Mouse (Mus musculus) forebrain, embryonic 16.5 days (tissue): ENCODE measurements at regions not wholly inside any gene's neighbourhood (a gene's known extent, or its start where the extent isn't known, plus 50 kb on each side); places are given as distances from the start of the nearest gene placed in this dataset.
A peak's percentile ranks its signal among the peaks of the same experiment; 100 is the strongest.

Experiments used
- ATAC-seq: fragments of 200-750 bp; cut with Nextera tagmentation; 2 replicates; pipeline ENCODE4 v1.8.0; 2017; ENCODE audit warnings: mild to moderate bottlenecking, moderate library complexity
- H3K27ac ChIP-seq: fragments of 300-500 bp; sonication (generic); 2 replicates; pipeline ENCODE4 v1.5.1; 2014; ENCODE audit warnings: low read length, control low read depth
- H3K27me3 ChIP-seq: fragments of 300-500 bp; sonication (generic); replicated peaks from 2 replicates; pipeline ENCODE4 v1.6.1; 2014; ENCODE audit warnings: low read length; ENCODE audit not compliant: control insufficient read depth, insufficient read depth
- H3K36me3 ChIP-seq: fragments of 300-500 bp; sonication (generic); 2 replicates; pipeline ENCODE4 v1.6.1; 2014; ENCODE audit not compliant: control insufficient read depth, insufficient read depth
- H3K4me1 ChIP-seq: fragments of 300-500 bp; sonication (generic); replicated peaks from 2 replicates; pipeline ENCODE4 v1.6.1; 2014; ENCODE audit warnings: low read length; ENCODE audit not compliant: control insufficient read depth, insufficient read depth
- H3K4me2 ChIP-seq: fragments of 300-500 bp; sonication (generic); 2 replicates; pipeline ENCODE4 v1.6.1; 2014; ENCODE audit warnings: mild to moderate bottlenecking, low read length, control low read depth
- H3K4me3 ChIP-seq: fragments of 300-500 bp; sonication (generic); replicated peaks from 2 replicates; pipeline ENCODE4 v1.5.1; 2014; ENCODE audit warnings: mild to moderate bottlenecking, low read length, control low read depth
- H3K9ac ChIP-seq: fragments of 300-500 bp; sonication (generic); replicated peaks from 2 replicates; pipeline ENCODE4 v1.6.1; 2014; ENCODE audit warnings: low read depth, low read length, control low read depth
- H3K9me3 ChIP-seq: fragments of 300-500 bp; sonication (generic); 2 replicates; pipeline ENCODE4 v1.6.1; 2016; ENCODE audit warnings: low read length; ENCODE audit not compliant: control insufficient read depth
- WGBS: fragments of 180-500 bp; shearing (Covaris S2); extraction: QIAGEN DNeasy Blood & Tissue Kit; methylation state at CpG from one replicate; pipeline ENCODE4 v1.1.7; 2014; 5-methylcytosine and 5-hydroxymethylcytosine counted together

- WGBS: 89% methylated on average over 5 of the region's 5 CpGs
Measured at GRCm38 (mm10) chr5:102261621-102262020, 191.9 kb upstream of the Wdfy3 start.

GRCm38 (mm10) chr5:102266451-102266850, 196.7 kb upstream of the Wdfy3 start:
- no peak for ATAC-seq
- H3K4me2 ChIP-seq: no peak overlapping the region
- H3K36me3 ChIP-seq: no peaks in the 10 kb centered on the region
- H3K4me3 ChIP-seq: no peak overlapping the region
- H3K27me3 ChIP-seq: no peaks in the 10 kb centered on the region
- H3K9ac ChIP-seq: no peak overlapping the region
- 67% methylated on average over 11 of the region's 11 CpGs for WGBS
- H3K27ac ChIP-seq: no peak overlapping the region
- H3K9me3 ChIP-seq: no peaks in the 10 kb centered on the region
- H3K4me1 ChIP-seq: no peaks in the 10 kb centered on the region

More at GRCm38 (mm10) chr5:102261621-102262020, 191.9 kb upstream of the Wdfy3 start:
- Histone ChIP-seq H3K4me3 (no peak overlapping the region), H3K36me3 (no peaks in the 10 kb centered on the region), H3K27ac (no peak overlapping the region), H3K27me3 (no peaks in the 10 kb centered on the region), H3K9ac (no peak overlapping the region), H3K9me3 (no peaks in the 10 kb centered on the region), H3K4me2 (no peak overlapping the region), H3K4me1 (no peaks in the 10 kb centered on the region; the same call in 1 of the 2 replicates)
- ATAC-seq: no peak

GRCm38 (mm10) chr5:102267150-102267549, 197.4 kb upstream of the Wdfy3 start:
- no peak overlapping the region for H3K27ac ChIP-seq
- 76% methylated on average over 3 of the region's 3 CpGs for WGBS
- H3K9ac ChIP-seq: no peak overlapping the region
- H3K36me3 ChIP-seq: no peaks in the 10 kb centered on the region
- ATAC-seq: no peak
- no peaks in the 10 kb centered on the region for H3K9me3 ChIP-seq
- no peaks in the 10 kb centered on the region for H3K4me1 ChIP-seq
- H3K4me2 ChIP-seq: no peak overlapping the region
- H3K4me3 ChIP-seq: no peak overlapping the region
- H3K27me3 ChIP-seq: no peaks in the 10 kb centered on the region

GRCm38 (mm10) chr5:102269204-102269603, 199.5 kb upstream of the Wdfy3 start:
- Histone ChIP-seq H3K9ac (no peak overlapping the region), H3K9me3 (no peaks in the 10 kb centered on the region), H3K36me3 (no peaks in the 10 kb centered on the region), H3K27ac (no peak overlapping the region), H3K4me2 (no peak overlapping the region), H3K4me3 (no peak overlapping the region), H3K4me1 (no peaks in the 10 kb centered on the region), H3K27me3 (no peaks in the 10 kb centered on the region)
- ATAC-seq: no peak
- WGBS: 89% methylated on average over 9 of the region's 9 CpGs

- Histone ChIP-seq H3K4me3 (no peak overlapping the region), H3K9ac (no peak overlapping the region), H3K27ac (no peak overlapping the region), H3K4me1 (no peaks in the 10 kb centered on the region), H3K27me3 (no peaks in the 10 kb centered on the region), H3K9me3 (no peaks in the 10 kb centered on the region), H3K36me3 (no peaks in the 10 kb centered on the region), H3K4me2 (no peak overlapping the region)
- no peak for ATAC-seq
- 82% methylated on average over 3 of the region's 3 CpGs for WGBS
Measured at GRCm38 (mm10) chr5:102275621-102276020, 205.6 kb upstream of the Arhgap24 start.

- H3K4me3 ChIP-seq: no peak overlapping the region
- H3K9ac ChIP-seq: no peak overlapping the region
- 0 out of 2 replicates have a peak, but pooled peaks cover 2% of the 10 kb centered on the region for H3K4me1 ChIP-seq
- ATAC-seq: peak; percentile 40; the same call in 1 of the 2 replicates
- H3K4me2 ChIP-seq: no peak overlapping the region
- H3K9me3 ChIP-seq: no peaks in the 10 kb centered on the region
- WGBS: 63% methylated on average over 4 of the region's 4 CpGs
- H3K27ac ChIP-seq: no peak overlapping the region
- no peaks in the 10 kb centered on the region for H3K27me3 ChIP-seq
- H3K36me3 ChIP-seq: no peaks in the 10 kb centered on the region
Measured at GRCm38 (mm10) chr5:102287131-102287530, 194.1 kb upstream of the Arhgap24 start.

- 0 out of 2 replicates have a peak, but pooled peaks cover 2% of the 10 kb centered on the region for H3K4me1 ChIP-seq
- H3K36me3 ChIP-seq: no peaks in the 10 kb centered on the region
- no peak for ATAC-seq
- H3K9ac ChIP-seq: no peak overlapping the region
- no peaks in the 10 kb centered on the region for H3K27me3 ChIP-seq
- H3K27ac ChIP-seq: no peak overlapping the region
- no peak overlapping the region for H3K4me3 ChIP-seq
- no peak overlapping the region for H3K4me2 ChIP-seq
- H3K9me3 ChIP-seq: no peaks in the 10 kb centered on the region
- 88% methylated on average over 7 of the region's 7 CpGs for WGBS
Measured at GRCm38 (mm10) chr5:102290866-102291265, 190.3 kb upstream of the Arhgap24 start.

GRCm38 (mm10) chr5:102295564-102295963, 185.6 kb upstream of the Arhgap24 start:
- H3K27me3 ChIP-seq: no peaks in the 10 kb centered on the region
- no peak overlapping the region for H3K27ac ChIP-seq
- H3K4me1 ChIP-seq: no peaks in the 10 kb centered on the region
- H3K9me3 ChIP-seq: no peaks in the 10 kb centered on the region
- no peak for ATAC-seq
- no peak overlapping the region for H3K4me2 ChIP-seq
- H3K36me3 ChIP-seq: no peaks in the 10 kb centered on the region
- WGBS: 88% methylated on average over 5 of the region's 5 CpGs
- no peak overlapping the region for H3K9ac ChIP-seq
- H3K4me3 ChIP-seq: no peak overlapping the region

GRCm38 (mm10) chr5:102306309-102306708, 174.9 kb upstream of the Arhgap24 start:
- no peak overlapping the region for H3K4me2 ChIP-seq
- no peak overlapping the region for H3K4me3 ChIP-seq
- no peaks in the 10 kb centered on the region for H3K9me3 ChIP-seq
- ATAC-seq: peak; percentile 72
- H3K36me3 ChIP-seq: no peaks in the 10 kb centered on the region
- no peak overlapping the region for H3K9ac ChIP-seq
- no peaks in the 10 kb centered on the region for H3K27me3 ChIP-seq
- H3K4me1 ChIP-seq: peaks cover 6% of the 10 kb centered on the region; the same call in 1 of the 2 replicates
- peak overlapping the region; percentile 41 for H3K27ac ChIP-seq

- 31% methylated on average over 3 of the region's 3 CpGs for WGBS
Measured at GRCm38 (mm10) chr5:102306718-102307117, 174.5 kb upstream of the Arhgap24 start.

More at GRCm38 (mm10) chr5:102306718-102307117, 174.5 kb upstream of the Arhgap24 start:
- ATAC-seq: peak; percentile 87
- H3K4me1 ChIP-seq: peaks cover 6% of the 10 kb centered on the region; the same call in 1 of the 2 replicates
- peak overlapping the region; percentile 41 for H3K27ac ChIP-seq
- no peaks in the 10 kb centered on the region for H3K27me3 ChIP-seq
- no peak overlapping the region for H3K4me2 ChIP-seq
- H3K9ac ChIP-seq: no peak overlapping the region
- H3K36me3 ChIP-seq: no peaks in the 10 kb centered on the region
- H3K4me3 ChIP-seq: no peak overlapping the region
- no peaks in the 10 kb centered on the region for H3K9me3 ChIP-seq
